Mouse (Mus musculus): ENCODE results near the gene D130043K22Rik.

- TF ChIP-seq GATA1 (IDR thresholded peaks at IDR 0.05; ENCODE audit: borderline replicate concordance, low read length) (no peak), FLI1 (IDR thresholded peaks at IDR 0.05; ENCODE audit: low read length) (no peak)
Measured at GRCm38 (mm10) chr13:24814616-24815015, 30.3 kb upstream of the D130043K22Rik start.

All from megakaryocyte, embryonic 14.5 days (primary cell).